Mouse (Mus musculus) macrophage (primary cell): ENCODE data around the gene Hoxa1. TPM values are rescaled to one million over a fixed set of nuclear protein-coding genes. Genes with fewer than 3 reads are reported as not detected.

ENCODE experiments used
- H3K27ac ChIP-seq: fragments of 350-480 bp; formaldehyde crosslinking; 2 replicates; pipeline ENCODE4 v1.9.0; 2021
- H3K36me3 ChIP-seq: fragments of 350-480 bp; formaldehyde crosslinking; 2 replicates; pipeline ENCODE4 v1.9.0; 2021; ENCODE audit errors: inconsistent target
- H3K4me3 ChIP-seq: fragments of 350-480 bp; formaldehyde crosslinking; 2 replicates; pipeline ENCODE4 v1.9.0; 2021; ENCODE audit errors: inconsistent target
- H3K79me2 ChIP-seq: fragments of 350-480 bp; formaldehyde crosslinking; 2 replicates; pipeline ENCODE4 v1.9.0; 2021; ENCODE audit errors: inconsistent target
- WGBS: methylation state at CpG from one replicate; pipeline ENCODE4 v1.1.7; 2026; ENCODE audit warnings: inconsistent platforms; ENCODE audit not compliant: missing documents; 5-methylcytosine and 5-hydroxymethylcytosine counted together
- polyA plus RNA-seq: library from polyadenylated mRNA; stranded (reverse); fragments of 250-400 nt; gene quantifications from 3 replicates; pipeline ENCODE4 v1.2.4, GENCODE M21; 2018; ENCODE audit warnings: inconsistent platforms

Gene Hoxa1
- polyA plus RNA-seq, 1 experiment from 2014 or later = 0.52 TPM

- Histone ChIP-seq H3K79me2 (peaks cover 6% of the 10 kb centered on the region; the same call in 1 of the 2 replicates), H3K36me3 (no peaks in the 10 kb centered on the region), H3K4me3 (no peak overlapping the region), H3K27ac (no peak overlapping the region)
- 83% methylated on average over 8 of the region's 8 CpGs for WGBS
Observed at GRCm38 (mm10) chr6:52161336-52162092, 3.4 kb upstream of the Hoxa1 start.

- Histone ChIP-seq H3K36me3 (no peaks in the 10 kb centered on the region), H3K4me3 (peak overlapping the region; percentile 48), H3K27ac (peak overlapping the region; percentile 80), H3K79me2 (peaks cover 6% of the 10 kb centered on the region; the same call in 1 of the 2 replicates)
- 44% methylated on average over 30 of the region's 30 CpGs for WGBS
Observed at GRCm38 (mm10) chr6:52160511-52161335, 2.6 kb upstream of the Hoxa1 start.

DNA sequence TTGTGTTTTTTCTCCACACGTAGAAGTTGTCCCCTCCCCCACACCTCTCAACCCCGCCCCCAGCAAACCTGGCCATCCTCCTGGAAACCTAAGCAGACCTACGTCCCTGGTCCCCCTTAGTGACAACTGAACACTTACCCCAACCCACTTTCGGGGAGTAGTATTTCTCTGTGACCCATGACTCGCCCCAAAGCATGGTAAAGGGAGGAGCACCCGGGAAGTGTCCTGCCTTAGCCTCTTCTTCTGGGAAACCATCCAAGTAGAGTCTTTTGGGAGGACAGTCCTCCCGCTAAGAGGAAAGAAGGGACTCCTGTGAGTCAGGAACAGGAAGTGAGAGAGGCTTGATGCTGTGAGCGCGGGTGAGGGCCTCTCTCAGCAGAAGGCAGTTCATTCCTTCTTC is 1.9 kb upstream of the Hoxa1 start:
- Histone ChIP-seq H3K79me2 (peaks cover 6% of the 10 kb centered on the region; the same call in 1 of the 2 replicates), H3K27ac (peak overlapping the region; percentile 80), H3K4me3 (peak overlapping the region; percentile 48), H3K36me3 (no peaks in the 10 kb centered on the region)
- 10% methylated on average over 9 of the region's 9 CpGs for WGBS

DNA sequence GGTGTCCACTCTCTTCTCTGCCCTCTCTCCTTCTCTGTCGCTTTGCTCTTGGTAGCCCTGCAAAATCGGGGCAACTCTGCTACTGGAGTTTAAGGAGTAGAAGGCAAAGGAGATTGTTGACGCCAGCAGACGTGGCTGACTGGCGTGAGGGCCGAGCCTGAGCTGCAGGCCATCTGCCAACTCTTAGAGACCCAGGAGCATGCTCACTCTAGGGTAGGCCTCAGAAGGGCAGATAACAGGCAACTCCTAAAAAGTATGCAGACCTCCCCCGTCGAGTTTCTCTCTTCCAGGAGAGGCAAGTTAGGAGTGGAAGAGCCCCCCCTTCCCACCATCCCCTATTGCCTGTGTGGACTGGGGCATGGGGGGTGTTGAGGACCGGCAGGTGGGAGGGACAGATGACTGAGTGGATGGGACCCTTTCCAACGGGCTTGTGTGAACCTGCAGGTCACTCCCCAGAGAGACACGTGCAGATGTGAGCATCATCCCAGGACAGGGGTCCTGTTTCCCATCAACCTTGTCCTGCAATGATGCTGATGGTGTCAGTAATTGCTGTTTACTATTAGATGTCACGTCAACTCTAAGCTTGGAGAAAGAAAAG is 1.1 kb upstream of the Hoxa1 start:
- H3K4me3 ChIP-seq = peak overlapping the region; percentile 48
- peaks cover 6% of the 10 kb centered on the region; the same call in 1 of the 2 replicates for H3K79me2 ChIP-seq
- peak overlapping the region; percentile 80 for H3K27ac ChIP-seq
- WGBS = 45% methylated on average over 12 of the region's 12 CpGs
- no peaks in the 10 kb centered on the region for H3K36me3 ChIP-seq

DNA sequence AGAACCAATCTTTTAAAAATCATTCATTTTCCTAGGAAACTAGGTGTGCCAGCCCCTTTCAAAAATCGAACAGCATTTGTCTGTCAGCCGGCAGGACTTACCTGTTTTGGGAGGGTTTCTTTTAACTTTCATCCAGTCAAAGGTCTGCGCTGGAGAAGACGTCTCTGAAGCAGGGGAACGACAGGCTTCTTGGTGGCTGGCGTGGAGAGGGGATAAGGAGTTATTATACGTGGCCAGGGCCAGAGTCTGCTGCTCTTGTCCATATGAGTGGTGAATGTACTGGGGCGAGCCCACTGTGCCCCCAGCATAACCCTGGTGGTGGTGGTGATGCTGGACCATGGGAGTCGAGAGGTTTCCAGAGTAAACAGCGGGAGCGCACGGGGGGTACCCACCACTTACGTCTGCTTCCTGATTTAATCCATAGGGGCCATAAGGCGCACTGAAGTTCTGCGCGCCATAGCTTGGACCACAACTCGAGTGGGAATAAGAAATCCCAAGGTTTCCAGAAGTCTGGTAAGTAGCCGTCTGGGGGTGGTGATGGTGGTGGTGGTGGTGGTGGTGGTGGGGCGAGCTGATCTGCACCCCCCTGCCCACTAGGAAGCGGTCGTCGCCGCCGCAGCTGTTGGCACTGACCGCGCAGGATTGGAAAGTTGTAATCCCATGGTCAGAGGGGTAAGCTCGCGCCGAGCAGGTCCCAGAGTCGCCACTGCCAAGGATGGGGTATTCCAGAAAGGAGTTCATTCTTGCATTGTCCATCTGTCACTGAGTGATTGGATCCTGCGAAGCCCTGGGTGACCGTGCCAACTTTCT is 446 bp downstream of the Hoxa1 start:
- WGBS = 9% methylated on average over 31 of the region's 32 CpGs
- no peak overlapping the region for H3K27ac ChIP-seq
- H3K4me3 ChIP-seq = peak overlapping the region; percentile 48
- H3K79me2 ChIP-seq = peaks cover 6% of the 10 kb centered on the region; the same call in 1 of the 2 replicates
- no peaks in the 10 kb centered on the region for H3K36me3 ChIP-seq

- Histone ChIP-seq H3K4me3 (no peak overlapping the region), H3K27ac (no peak overlapping the region), H3K79me2 (peaks cover 6% of the 10 kb centered on the region; the same call in 1 of the 2 replicates), H3K36me3 (no peaks in the 10 kb centered on the region)
- WGBS = 40% methylated on average over 20 of the region's 20 CpGs
Observed at GRCm38 (mm10) chr6:52156551-52157200, 1.4 kb downstream of the Hoxa1 start.

DNA sequence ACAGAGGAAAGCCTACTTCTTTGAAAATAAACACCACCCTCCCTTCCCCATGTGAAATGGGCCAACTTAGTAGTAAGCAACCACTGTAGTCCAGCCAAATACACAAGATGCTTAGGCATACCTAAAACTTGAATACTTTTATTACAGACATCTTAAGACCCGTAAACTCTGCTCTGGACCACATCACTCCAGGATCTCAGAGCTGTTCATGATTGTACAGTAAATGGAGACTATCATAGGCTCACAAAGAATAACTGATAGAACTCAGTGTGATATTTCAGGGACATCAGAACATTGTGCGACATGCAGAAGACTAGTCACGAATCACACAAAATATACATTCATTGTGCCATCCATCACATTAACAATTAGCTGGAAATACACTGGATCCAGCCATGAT is 2.6 kb downstream of the Hoxa1 start:
- H3K4me3 ChIP-seq = no peak overlapping the region
- 96% methylated on average over 3 of the region's 3 CpGs for WGBS
- H3K27ac ChIP-seq = no peak overlapping the region
- H3K36me3 ChIP-seq = no peaks in the 10 kb centered on the region
- peaks cover 6% of the 10 kb centered on the region; the same call in 1 of the 2 replicates for H3K79me2 ChIP-seq

DNA sequence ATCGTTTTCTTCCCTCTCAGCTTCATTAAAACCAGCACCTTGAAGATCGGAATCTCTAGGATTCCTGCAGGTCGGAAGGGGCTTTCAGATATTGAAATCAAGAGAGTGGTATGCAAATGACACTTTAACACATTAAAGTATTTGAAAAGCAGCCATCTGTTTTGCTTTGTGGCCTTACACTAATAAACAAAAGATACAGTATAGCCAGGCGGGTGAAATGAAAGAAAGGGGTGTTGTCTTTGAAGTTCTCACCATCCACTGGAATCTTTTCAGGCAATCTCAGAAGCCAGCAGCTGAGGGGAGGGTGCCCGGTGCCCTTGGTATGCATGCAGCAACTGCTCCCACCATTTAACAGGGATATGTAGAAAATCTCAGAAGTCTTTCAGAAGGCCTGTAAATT is 4.1 kb downstream of the Hoxa1 start:
- Histone ChIP-seq H3K4me3 (no peak overlapping the region), H3K36me3 (no peaks in the 10 kb centered on the region), H3K79me2 (no peaks in the 10 kb centered on the region), H3K27ac (no peak overlapping the region)
- WGBS = 85% methylated on average over 5 of the region's 5 CpGs

DNA sequence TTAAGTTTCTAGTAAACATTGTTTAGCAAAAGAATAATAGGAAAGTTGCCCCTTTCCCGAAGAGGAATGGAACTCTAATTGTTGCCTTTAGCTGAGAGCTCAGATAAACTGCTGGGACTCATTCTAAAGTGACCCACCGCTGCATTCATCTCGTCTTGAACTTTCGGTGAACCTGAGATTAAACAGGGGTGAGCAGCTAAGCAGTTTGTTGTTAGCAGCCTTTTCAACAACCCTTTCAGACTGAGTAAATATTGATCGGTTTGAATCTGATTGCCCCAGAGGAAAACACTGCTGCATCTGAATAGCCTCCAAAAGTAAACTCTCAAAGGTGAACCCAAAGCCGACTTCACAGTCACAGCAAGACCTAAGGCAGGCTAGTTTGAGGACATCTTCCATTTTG is 4.8 kb downstream of the Hoxa1 start:
- H3K27ac ChIP-seq = no peak overlapping the region
- H3K4me3 ChIP-seq = no peak overlapping the region
- no peaks in the 10 kb centered on the region for H3K79me2 ChIP-seq
- 49% methylated on average over 6 of the region's 6 CpGs for WGBS
- H3K36me3 ChIP-seq = no peaks in the 10 kb centered on the region

GRCm38 (mm10) chr6:52152226-52153193 is 5.6 kb downstream of the Hoxa1 start:
- 61% methylated on average over 16 of the region's 16 CpGs for WGBS
- H3K36me3 ChIP-seq = no peaks in the 10 kb centered on the region
- H3K79me2 ChIP-seq = no peaks in the 10 kb centered on the region
- no peak overlapping the region for H3K27ac ChIP-seq
- H3K4me3 ChIP-seq = no peak overlapping the region

- 27% methylated on average over 3 of the region's 4 CpGs for WGBS
- Histone ChIP-seq H3K79me2 (no peaks in the 10 kb centered on the region), H3K36me3 (no peaks in the 10 kb centered on the region), H3K4me3 (no peak overlapping the region), H3K27ac (no peak overlapping the region)
Observed at GRCm38 (mm10) chr6:52151571-52151970, 6.5 kb downstream of the Hoxa1 start.

DNA sequence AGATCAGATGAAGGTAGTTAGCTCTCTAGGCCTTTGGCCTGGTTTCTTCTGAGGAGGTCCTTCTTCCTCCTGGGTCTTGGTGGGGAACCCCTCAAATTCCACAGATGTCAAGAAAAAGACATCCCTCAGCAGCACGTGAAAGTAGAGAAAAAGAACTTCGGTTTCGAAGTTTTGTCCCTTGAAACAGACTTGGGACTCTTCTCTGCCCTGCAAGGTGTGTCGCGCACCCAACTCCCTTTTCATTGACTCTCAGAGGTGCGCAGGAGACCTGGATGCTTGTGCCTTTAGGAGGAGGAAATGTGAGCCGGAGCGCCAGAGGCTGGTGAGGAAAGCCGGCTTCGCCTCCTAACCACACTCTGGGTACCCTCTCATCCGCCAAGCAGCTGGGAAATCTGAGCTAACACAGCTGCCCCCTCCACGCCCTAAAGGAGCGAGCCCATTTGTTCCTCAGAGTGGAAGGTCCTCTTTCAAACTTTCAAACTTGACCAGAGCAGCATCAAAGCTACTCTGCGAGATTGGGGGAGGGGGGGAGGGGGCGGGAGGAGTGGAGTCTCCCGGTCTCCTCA is 7.6 kb downstream of the Hoxa1 start:
- Histone ChIP-seq H3K36me3 (no peaks in the 10 kb centered on the region), H3K4me3 (no peak overlapping the region), H3K27ac (no peak overlapping the region), H3K79me2 (no peaks in the 10 kb centered on the region)
- WGBS = 28% methylated on average over 16 of the region's 16 CpGs
